ENCODE assay signal across 26 mouse cellular contexts in the genomic region with DNA sequence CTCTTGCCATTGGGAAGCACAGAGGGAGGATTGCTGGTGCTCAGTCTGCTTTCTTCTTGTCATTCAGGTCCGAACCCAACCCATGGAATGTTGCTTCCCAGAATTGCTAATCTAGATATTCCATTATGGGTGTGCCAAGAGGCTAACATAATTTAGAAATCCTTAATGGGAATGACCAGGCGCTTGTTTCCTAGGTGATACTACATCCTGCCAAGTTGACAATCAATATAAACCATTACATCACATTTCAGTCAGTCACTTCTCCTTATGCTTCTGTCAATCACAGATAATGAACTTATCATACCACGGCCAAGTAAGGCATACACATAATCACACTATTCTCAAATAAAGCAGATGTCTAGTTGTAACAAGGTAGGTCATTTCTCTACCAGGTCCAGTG.
"Had no signal": no experiment of that assay in that cellular context is flagged by ENCODE, and none has a peak within 500 bp of the region (broad histone marks: within the 10 kb centered on the region; RNA-seq: fewer than 3 reads in every experiment).

No protein-coding gene starts in this region.

- H3K4me3 ChIP-seq: heart, adult 2 months; heart, embryonic 13.5 days; heart, embryonic 15.5 days; hindbrain, embryonic 13.5 days; kidney, embryonic 15.5 days; limb, embryonic 13.5 days; limb, embryonic 15.5 days; liver, embryonic 12.5 days had no signal

- DNase-seq: gastrocnemius, postnatal 14 days; gastrocnemius, postnatal 36 days; heart, adult 11 months; heart, adult 2 months; heart, postnatal 14 days; heart, postnatal 36 days; kidney, adult 11 months; kidney, adult 2 months; kidney, adult 9 months; kidney, postnatal 14 days; kidney, postnatal 36 days; layer of hippocampus, adult 9-11 months; layer of hippocampus, postnatal 36 days; left cerebral cortex, postnatal 4 days had no signal

- H3K27me3 ChIP-seq: heart, embryonic 13.5 days; heart, embryonic 15.5 days; hindbrain, embryonic 13.5 days; kidney, embryonic 15.5 days; limb, embryonic 13.5 days; limb, embryonic 15.5 days; liver, embryonic 12.5 days had no signal

- H3K36me3 ChIP-seq: heart, embryonic 13.5 days; heart, embryonic 15.5 days; hindbrain, embryonic 13.5 days; kidney, embryonic 15.5 days; limb, embryonic 13.5 days; limb, embryonic 15.5 days; liver, embryonic 12.5 days had no signal

- H3K4me2 ChIP-seq: heart, embryonic 11.5 days; heart, embryonic 13.5 days; heart, embryonic 15.5 days; hindbrain, embryonic 13.5 days; kidney, embryonic 15.5 days; limb, embryonic 13.5 days; limb, embryonic 15.5 days; liver, embryonic 12.5 days had no signal

- H3K4me1 ChIP-seq: heart, embryonic 13.5 days; heart, embryonic 15.5 days; hindbrain, embryonic 13.5 days; kidney, embryonic 15.5 days; limb, embryonic 13.5 days; limb, embryonic 15.5 days; liver, embryonic 12.5 days had no signal

- ATAC-seq: hindbrain, embryonic 16.5 days; intestine, embryonic 16.5 days; liver, embryonic 12.5 days had no signal

- H3K9me3 ChIP-seq: heart, embryonic 13.5 days; heart, embryonic 15.5 days; hindbrain, embryonic 13.5 days; kidney, embryonic 15.5 days; limb, embryonic 13.5 days; limb, embryonic 15.5 days had no signal

- H3K9ac ChIP-seq: heart, embryonic 13.5 days; heart, embryonic 15.5 days; hindbrain, embryonic 13.5 days; kidney, embryonic 15.5 days; limb, embryonic 13.5 days; limb, embryonic 15.5 days; liver, embryonic 12.5 days; liver, embryonic 14.5 days had no signal

- H3K27ac ChIP-seq: heart, adult 2 months; heart, embryonic 13.5 days; heart, embryonic 15.5 days; hindbrain, embryonic 13.5 days; kidney, embryonic 15.5 days; kidney, postnatal 0 days; limb, embryonic 13.5 days; limb, embryonic 15.5 days; liver, embryonic 12.5 days; liver, embryonic 14.5 days had no signal
